Mouse (Mus musculus): ENCODE measurements around the gene Sfxn3.
A peak's percentile ranks its signal among the peaks of the same experiment; 100 is the strongest.
"Not testable (repeated sequence)": the region's sequence is repeated elsewhere in the genome, so short reads cannot be mapped to it uniquely, and the experiment has no call there.

Gene Sfxn3

GRCm38 (mm10) chr19:45018351-45018831 is 28.9 kb upstream of the Sfxn3 start:
- peak; percentile 41 for DNase-seq (ENCODE audit: low spot score)

GRCm38 (mm10) chr19:45020348-45020747 is 27.0 kb upstream of the Sfxn3 start:
- no peak for DNase-seq (ENCODE audit: low spot score)

- DNase-seq (ENCODE audit: low spot score), result no peak
These were observed 25.9 kb upstream of the Sfxn3 start for GRCm38 (mm10) chr19:45021362-45021761.

- no peak for DNase-seq (ENCODE audit: low spot score)
These were observed 23.3 kb upstream of the Sfxn3 start for GRCm38 (mm10) chr19:45023993-45024392.

- no peak for DNase-seq (ENCODE audit: low spot score)
These were observed 22.5 kb upstream of the Sfxn3 start for GRCm38 (mm10) chr19:45024775-45025174.

GRCm38 (mm10) chr19:45025937-45026568 is 21.2 kb upstream of the Sfxn3 start:
- no peak for DNase-seq (ENCODE audit: low spot score)

- DNase-seq (ENCODE audit: low spot score), result no peak
These were observed 20.2 kb upstream of the Sfxn3 start for GRCm38 (mm10) chr19:45026958-45027670.

- DNase-seq (ENCODE audit: low spot score), result peak; percentile 44
These were observed 19.5 kb upstream of the Sfxn3 start for GRCm38 (mm10) chr19:45027848-45028247.

- DNase-seq (ENCODE audit: low spot score), result no peak
These were observed 18.6 kb upstream of the Sfxn3 start for GRCm38 (mm10) chr19:45028746-45029145.

GRCm38 (mm10) chr19:45029571-45029970 is 17.7 kb upstream of the Sfxn3 start:
- DNase-seq (ENCODE audit: low spot score), result no peak

GRCm38 (mm10) chr19:45030111-45030510 is 17.2 kb upstream of the Sfxn3 start:
- DNase-seq (ENCODE audit: low spot score), result peak; percentile 84

GRCm38 (mm10) chr19:45030746-45031693 is 16.3 kb upstream of the Sfxn3 start:
- DNase-seq (ENCODE audit: low spot score), result peak; percentile 95

GRCm38 (mm10) chr19:45031780-45032179 is 15.5 kb upstream of the Sfxn3 start:
- peak; percentile 93 for DNase-seq (ENCODE audit: low spot score)

GRCm38 (mm10) chr19:45032570-45033332 is 14.6 kb upstream of the Sfxn3 start:
- DNase-seq (ENCODE audit: low spot score), result peak; percentile 48

GRCm38 (mm10) chr19:45036867-45037266 is 10.4 kb upstream of the Sfxn3 start:
- DNase-seq (ENCODE audit: low spot score), result peak; percentile 70

- DNase-seq (ENCODE audit: low spot score), result not testable (repeated sequence)
These were observed 9.1 kb upstream of the Sfxn3 start for GRCm38 (mm10) chr19:45038198-45038597.

GRCm38 (mm10) chr19:45040214-45040613 is 7.1 kb upstream of the Sfxn3 start:
- no peak for DNase-seq (ENCODE audit: low spot score)

- no peak for DNase-seq (ENCODE audit: low spot score)
These were observed 2.8 kb upstream of the Sfxn3 start for GRCm38 (mm10) chr19:45044389-45044927.

GRCm38 (mm10) chr19:45045236-45045635 is 2.1 kb upstream of the Sfxn3 start:
- no peak for DNase-seq (ENCODE audit: low spot score)

GRCm38 (mm10) chr19:45045651-45046050 is 1.7 kb upstream of the Sfxn3 start, which contains the start of gene Pdzd7:
TSS of gene Pdzd7 (minus strand) at chr19:45045717.
- no peak for DNase-seq (ENCODE audit: low spot score)
